Mouse (Mus musculus): ENCODE data around the gene Lrrc15.

Gene Lrrc15

DNA sequence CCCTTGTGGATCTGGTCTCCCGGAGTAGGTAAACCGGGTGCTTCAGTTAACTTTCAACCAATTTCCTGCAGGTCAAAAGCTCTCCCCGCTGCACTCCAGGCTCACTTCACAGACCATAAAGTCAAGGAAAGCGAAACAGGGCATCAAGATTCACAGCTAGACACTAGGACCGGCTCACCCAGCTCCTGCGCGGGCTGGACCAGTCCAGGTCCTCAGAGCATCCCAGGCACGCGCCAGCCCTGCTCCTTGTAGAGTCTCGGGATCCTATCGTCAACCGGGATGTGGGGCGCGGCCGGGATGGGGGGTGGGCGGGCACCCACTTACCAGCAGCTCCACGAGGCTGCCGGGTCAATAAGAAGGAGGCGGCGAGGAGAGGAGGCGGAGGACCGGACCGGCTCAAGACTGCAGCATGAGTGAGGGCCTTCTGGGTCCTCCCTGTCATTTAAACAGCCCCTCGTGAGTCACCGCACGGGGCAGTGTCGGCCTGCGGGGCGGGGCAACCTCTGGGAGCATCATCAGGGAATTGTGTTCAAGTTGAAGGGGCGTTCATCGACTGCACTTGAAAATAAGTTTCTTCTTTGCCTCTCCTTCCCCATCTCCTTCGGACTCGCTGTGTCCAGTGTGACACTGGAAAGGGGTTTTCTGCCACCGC is at the start of gene Lrrc15:
Gene Lrrc15 (minus strand): TSS at position 413 of the 652 bp plus-strand sequence.
- DNase-seq (ENCODE audit: low read depth), result no peak

- DNase-seq (ENCODE audit: low read depth), result peak; percentile 80
Measured at GRCm38 (mm10) chr16:30314236-30314635, 31.2 kb upstream of the Lrrc15 start.

GRCm38 (mm10) chr16:30310647-30311046 is 27.6 kb upstream of the Lrrc15 start, which contains the start of gene Gp5:
TSS of gene Gp5 (minus strand) at chr16:30310779.
- no peak for DNase-seq (ENCODE audit: low read depth)

DNA sequence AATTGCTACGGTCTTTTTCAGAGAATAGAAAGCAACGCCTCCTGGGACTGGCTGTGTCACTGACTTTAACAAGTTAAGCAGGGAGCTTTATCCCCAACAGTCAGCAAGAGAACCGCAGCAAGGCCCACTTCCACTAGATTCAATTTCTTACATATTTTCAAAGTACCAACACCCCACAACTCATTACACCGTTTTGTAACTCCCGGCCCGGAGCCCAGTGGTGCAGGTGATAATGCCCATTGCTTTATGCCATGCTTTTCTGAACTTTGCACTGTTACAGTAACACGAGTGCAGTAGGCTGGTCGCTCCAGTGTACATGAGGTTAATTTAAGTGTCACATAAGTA is 27.1 kb upstream of the Lrrc15 start:
- no peak for DNase-seq (ENCODE audit: low read depth)

DNA sequence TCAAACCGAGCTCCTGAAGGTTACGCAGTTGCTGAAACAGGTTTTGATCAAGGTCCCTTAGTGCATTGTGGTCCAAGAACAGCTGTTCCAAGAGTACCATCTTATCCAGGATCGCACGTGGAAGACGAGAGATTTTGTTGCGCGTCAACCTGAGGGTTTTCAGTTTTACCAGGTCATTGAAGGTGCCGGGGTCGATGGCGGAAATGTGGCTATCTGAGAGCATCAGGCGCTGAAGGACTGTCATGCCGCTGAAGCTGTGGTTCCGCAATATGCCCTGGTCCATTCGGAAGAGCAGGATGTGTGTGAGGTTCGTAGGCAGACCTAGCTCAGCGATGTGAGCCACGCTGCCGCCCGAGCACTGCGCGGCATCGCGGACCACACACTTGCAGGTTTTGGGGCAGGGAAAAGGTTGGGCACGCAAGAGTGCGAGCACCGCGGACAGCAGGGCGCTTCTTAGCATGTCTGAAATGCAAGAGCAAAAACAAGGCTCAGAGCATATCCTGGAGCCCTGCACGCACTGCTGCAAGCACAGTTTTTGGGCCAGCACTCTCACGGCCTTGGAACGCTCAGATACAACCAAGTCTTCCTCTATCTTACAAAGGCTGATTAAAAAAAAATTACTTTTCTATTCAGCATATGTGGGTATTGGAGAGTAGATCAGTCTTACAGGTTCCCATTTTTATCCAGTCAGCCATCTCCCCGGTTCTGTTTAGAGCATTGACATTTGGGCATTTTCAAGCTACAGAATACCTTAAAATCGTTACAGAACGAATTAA is 26.5 kb upstream of the Lrrc15 start:
- DNase-seq (ENCODE audit: low read depth), result no peak

DNA sequence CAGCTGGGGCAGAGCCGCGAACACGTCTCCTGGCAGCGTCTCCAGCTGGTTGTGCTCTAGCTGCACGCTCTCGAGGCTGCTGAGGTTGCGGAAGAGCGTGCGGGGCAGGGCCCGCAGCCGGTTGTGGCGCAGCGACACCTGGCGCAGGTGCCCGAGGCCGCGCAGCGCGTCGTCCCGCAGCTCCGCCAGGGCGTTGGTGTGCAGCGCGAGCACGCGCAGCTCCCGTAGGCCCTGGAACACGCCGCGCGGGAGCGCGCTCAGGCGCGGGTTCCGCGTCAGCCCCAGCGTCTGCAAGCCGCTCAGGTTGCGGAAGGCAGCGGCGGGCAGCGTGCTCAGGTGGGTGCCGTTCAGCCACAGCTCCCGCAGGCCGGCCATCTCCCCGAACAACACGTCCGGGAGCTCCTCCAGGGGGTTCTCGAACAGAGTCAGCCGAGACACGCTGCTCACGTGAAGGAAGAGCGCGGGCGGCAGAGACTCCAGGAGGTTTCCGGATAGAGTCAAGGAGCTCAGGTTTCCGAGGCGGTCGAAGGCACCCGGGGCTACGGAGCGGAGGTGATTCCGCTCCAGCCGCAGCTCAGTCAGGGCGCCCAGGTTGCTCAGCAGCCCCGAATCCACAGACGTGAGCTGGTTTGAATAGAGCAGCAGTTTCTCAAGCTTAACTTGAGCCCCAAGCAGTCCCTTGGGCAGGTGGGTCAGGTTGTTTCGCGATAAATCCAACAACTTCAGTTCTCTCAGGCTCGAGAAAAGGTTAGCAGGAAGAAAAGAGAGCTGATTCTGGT is 25.7 kb upstream of the Lrrc15 start:
- no peak for DNase-seq (ENCODE audit: low read depth)

- no peak for DNase-seq (ENCODE audit: low read depth)
Measured at GRCm38 (mm10) chr16:30307961-30308615, 25.0 kb upstream of the Lrrc15 start.

GRCm38 (mm10) chr16:30307306-30307705 is 24.2 kb upstream of the Lrrc15 start:
- DNase-seq (ENCODE audit: low read depth), result no peak

GRCm38 (mm10) chr16:30306102-30306501 is 23.0 kb upstream of the Lrrc15 start:
- DNase-seq (ENCODE audit: low read depth), result no peak

DNA sequence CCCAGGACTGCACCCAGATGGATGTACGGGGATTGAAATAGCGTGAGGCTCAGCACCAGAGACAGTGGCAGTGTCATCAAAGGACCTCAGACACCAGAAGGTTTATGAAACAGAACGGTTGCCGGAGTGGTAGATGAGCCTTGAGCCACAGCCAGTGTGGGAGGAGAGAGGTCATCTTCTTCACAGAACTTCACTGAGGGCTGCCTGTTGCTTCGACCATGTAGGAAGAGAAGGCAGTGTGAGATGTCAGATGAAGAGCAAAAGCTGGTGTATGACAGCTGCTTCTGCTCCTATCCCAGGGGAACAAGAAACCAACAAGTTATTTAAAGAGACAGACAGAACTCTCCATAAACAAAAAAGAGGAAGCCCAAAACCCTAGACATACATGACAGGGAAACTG is 21.2 kb upstream of the Lrrc15 start:
- DNase-seq (ENCODE audit: low read depth), result no peak

- no peak for DNase-seq (ENCODE audit: low read depth)
Measured at GRCm38 (mm10) chr16:30303411-30303810, 20.4 kb upstream of the Lrrc15 start.

DNA sequence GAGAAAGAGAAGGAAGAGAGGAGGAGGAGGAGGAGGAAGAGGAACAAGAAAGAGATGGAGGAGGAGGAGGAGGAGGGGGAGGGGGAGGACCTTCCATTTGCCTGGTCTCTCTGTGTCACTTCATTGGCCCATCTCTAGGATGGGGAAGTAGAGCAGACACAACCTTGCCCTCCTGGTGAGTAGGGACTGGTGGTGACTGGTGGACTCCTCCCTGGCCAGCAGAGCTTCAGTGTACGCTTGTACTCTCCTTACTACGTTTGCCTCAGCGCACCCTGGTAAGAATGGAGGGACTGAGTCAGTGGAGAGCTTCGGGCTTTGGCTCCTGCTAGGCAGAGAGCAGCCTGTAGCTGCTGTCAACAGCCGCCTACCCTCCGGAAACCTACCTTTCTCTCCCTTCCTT is 19.6 kb upstream of the Lrrc15 start:
- DNase-seq (ENCODE audit: low read depth), result no peak

- DNase-seq (ENCODE audit: low read depth), result peak; percentile 42
Measured at GRCm38 (mm10) chr16:30299711-30300277, 16.7 kb upstream of the Lrrc15 start.

- DNase-seq (ENCODE audit: low read depth), result no peak
Measured at GRCm38 (mm10) chr16:30297450-30297849, 14.4 kb upstream of the Lrrc15 start.

- no peak for DNase-seq (ENCODE audit: low read depth)
Measured at GRCm38 (mm10) chr16:30296601-30297275, 13.7 kb upstream of the Lrrc15 start.

- DNase-seq (ENCODE audit: low read depth), result no peak
Measured at GRCm38 (mm10) chr16:30295106-30295505, 12.1 kb upstream of the Lrrc15 start.

GRCm38 (mm10) chr16:30290436-30290835 is 7.4 kb upstream of the Lrrc15 start:
- no peak for DNase-seq (ENCODE audit: low read depth)

DNA sequence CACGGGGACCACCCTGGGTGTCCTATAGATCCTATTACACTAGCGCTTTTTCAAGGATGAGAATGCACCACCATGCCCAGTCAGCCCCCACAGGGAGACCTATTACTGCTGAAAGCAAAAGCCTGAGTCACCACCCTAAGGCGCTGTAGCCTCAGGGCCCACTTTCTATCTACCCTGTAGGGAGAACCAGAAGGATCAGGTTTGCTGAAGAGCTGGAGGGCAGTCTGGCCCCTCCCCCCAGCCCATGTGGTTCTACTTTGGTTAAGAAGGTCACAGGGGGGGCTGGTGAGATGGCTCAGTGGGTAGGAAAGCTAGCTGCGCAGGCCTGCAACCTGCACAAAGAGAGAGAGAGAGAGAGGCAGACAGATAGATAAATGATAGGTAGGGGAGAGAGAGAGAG is 2.6 kb upstream of the Lrrc15 start:
- peak; percentile 85 for DNase-seq (ENCODE audit: low read depth)

GRCm38 (mm10) chr16:30283743-30284337 is 784 bp upstream of the Lrrc15 start:
- DNase-seq (ENCODE audit: low read depth), result peak; percentile 60

GRCm38 (mm10) chr16:30280676-30281297 is 2.3 kb downstream of the Lrrc15 start:
- peak; percentile 31 for DNase-seq (ENCODE audit: low read depth)

DNA sequence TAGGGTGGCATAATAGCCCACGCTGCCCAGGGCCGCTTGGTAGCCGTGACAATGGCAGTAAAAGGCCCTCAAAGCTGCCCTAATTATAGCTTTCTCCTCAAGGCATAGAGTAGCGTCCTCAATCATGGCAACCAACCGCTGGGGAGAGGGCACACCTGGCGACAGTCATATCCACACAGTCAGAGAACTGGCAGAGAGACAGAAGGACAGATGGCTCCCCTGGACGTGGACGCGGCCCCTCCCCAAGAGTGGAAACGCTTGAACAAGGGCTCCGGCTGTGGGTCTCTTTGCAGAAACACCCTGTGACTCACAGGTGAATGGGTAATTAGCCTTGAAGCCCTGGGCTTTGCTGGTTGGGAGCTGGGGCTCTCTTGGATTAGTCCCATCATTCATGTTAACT is 4.7 kb downstream of the Lrrc15 start:
- no peak for DNase-seq (ENCODE audit: low read depth)
